Mouse (Mus musculus): ENCODE data around the gene Lamtor4.

GRCm38 (mm10) chr5:138255353-138256093 lies at the start of gene Lamtor4:
- no peak for TF ChIP-seq CTCF (IDR thresholded peaks at IDR 0.05; ENCODE audit: low read depth)
- no peak for TF ChIP-seq EP300 (IDR thresholded peaks at IDR 0.05; ENCODE audit: low read depth)

Data from heart, postnatal 0 days (tissue).